Mouse (Mus musculus) left cerebral cortex, adult 2 months (tissue): ENCODE measurements around the gene Eps15l1. TPM values are rescaled to one million over a fixed set of nuclear protein-coding genes. Genes with fewer than 3 reads are reported as not detected.
A peak's percentile ranks its signal among the peaks of the same experiment; 100 is the strongest.

Source experiments
- DNase-seq, 2 experiments: peaks; one replicate each; pipeline ENCODE4 v3.0.0; 2021 to 2022; ENCODE audit warnings: low spot score in 2 of 2, mixed read lengths in 1 of 2; ENCODE audit errors: extremely low spot score in 1 of 2
- H3K27ac ChIP-seq: fragments of 200-600 bp; 2 replicates; pipeline ENCODE4 v1.8.1; 2022
- H3K4me3 ChIP-seq: fragments of 200-600 bp; 2 replicates; pipeline ENCODE4 v1.8.1; 2022
- CTCF ChIP-seq: fragments of 200-600 bp; IDR thresholded peaks from 2 replicates; pipeline ENCODE4 v1.8.1; 2022; ENCODE audit warnings: antibody characterized with exemption, mild to moderate bottlenecking, moderate library complexity
- intact Hi-C: fragments of 180-260 bp; cut with DNase I; formaldehyde crosslinking; loops from one replicate; pipeline ENCODE4 v1.15.1; 2025
- total RNA-seq, 2 experiments: library from RNA; stranded (reverse); gene quantifications; 2 replicates each; pipeline ENCODE4 v1.2.3; 2021

Gene Eps15l1
- total RNA-seq, 2 experiments from 2014 or later, result 66.4 to 73.0 TPM

- Histone ChIP-seq H3K27ac (no peak overlapping the region; the same call in 1 of the 2 replicates), H3K4me3 (no peak overlapping the region)
- no peak for DNase-seq
- intact Hi-C loops, result no loop called here
- TF ChIP-seq CTCF, result no peak
Measured at GRCm38 (mm10) chr8:72363457-72363856, 57.8 kb downstream of the Eps15l1 start.

GRCm38 (mm10) chr8:72362754-72363153, 58.5 kb downstream of the Eps15l1 start:
- H3K4me3 ChIP-seq, result no peak overlapping the region
- TF ChIP-seq CTCF, result no peak
- intact Hi-C loops, result no loop called here
- peak overlapping the region; percentile 37; the same call in 1 of the 2 replicates for H3K27ac ChIP-seq
- no peak for DNase-seq

- no peak overlapping the region for H3K4me3 ChIP-seq
- no peak for TF ChIP-seq CTCF
- intact Hi-C loops, result no loop called here
- DNase-seq, result no peak
- H3K27ac ChIP-seq, result no peak overlapping the region
Measured at GRCm38 (mm10) chr8:72360162-72360561, 61.1 kb downstream of the Eps15l1 start.

GRCm38 (mm10) chr8:72356593-72356992, 64.7 kb downstream of the Eps15l1 start:
- H3K4me3 ChIP-seq, result no peak overlapping the region
- TF ChIP-seq CTCF, result no peak
- H3K27ac ChIP-seq, result no peak overlapping the region
- DNase-seq, result no peak
- intact Hi-C loops, result no loop called here

GRCm38 (mm10) chr8:72354272-72354671, 67.0 kb downstream of the Eps15l1 start:
- DNase-seq, result peak in 1 of 2 experiments; percentile 32
- Histone ChIP-seq H3K27ac (peak overlapping the region; percentile 53), H3K4me3 (no peak overlapping the region)
- TF ChIP-seq CTCF, result no peak
- intact Hi-C loops, result no loop called here

GRCm38 (mm10) chr8:72353700-72354045, 67.6 kb downstream of the Eps15l1 start:
- no peak for TF ChIP-seq CTCF
- no peak for DNase-seq
- intact Hi-C loops, result no loop called here
- Histone ChIP-seq H3K27ac (peak overlapping the region; percentile 45), H3K4me3 (no peak overlapping the region)

GRCm38 (mm10) chr8:72352951-72353699, 68.1 kb downstream of the Eps15l1 start:
- Histone ChIP-seq H3K27ac (peak overlapping the region; percentile 45; the same call in 1 of the 2 replicates), H3K4me3 (no peak overlapping the region)
- DNase-seq, result no peak
- TF ChIP-seq CTCF, result no peak
- intact Hi-C loops, result no loop called here

- no peak overlapping the region for H3K27ac ChIP-seq
- no peak for TF ChIP-seq CTCF
- intact Hi-C loops, result no loop called here
- H3K4me3 ChIP-seq, result no peak overlapping the region
- DNase-seq, result no peak
Measured at GRCm38 (mm10) chr8:72351405-72352005, 69.8 kb downstream of the Eps15l1 start.

- no peak for TF ChIP-seq CTCF
- no peak for DNase-seq
- Histone ChIP-seq H3K27ac (no peak overlapping the region), H3K4me3 (no peak overlapping the region)
- intact Hi-C loops, result no loop called here
Measured at GRCm38 (mm10) chr8:72350727-72351126, 70.5 kb downstream of the Eps15l1 start.

GRCm38 (mm10) chr8:72349838-72350237, 71.4 kb downstream of the Eps15l1 start:
- Histone ChIP-seq H3K27ac (peak overlapping the region; percentile 53), H3K4me3 (no peak overlapping the region)
- TF ChIP-seq CTCF, result no peak
- DNase-seq, result no peak
- intact Hi-C loops, result no loop called here

GRCm38 (mm10) chr8:72348956-72349355, 72.3 kb downstream of the Eps15l1 start:
- DNase-seq, result no peak
- Histone ChIP-seq H3K4me3 (no peak overlapping the region), H3K27ac (no peak overlapping the region)
- no peak for TF ChIP-seq CTCF
- intact Hi-C loops, result no loop called here

GRCm38 (mm10) chr8:72348114-72348513, 73.1 kb downstream of the Eps15l1 start:
- intact Hi-C loops, result no loop called here
- H3K4me3 ChIP-seq, result no peak overlapping the region
- TF ChIP-seq CTCF, result no peak
- H3K27ac ChIP-seq, result no peak overlapping the region
- DNase-seq, result no peak

GRCm38 (mm10) chr8:72347553-72347952, 73.7 kb downstream of the Eps15l1 start:
- H3K27ac ChIP-seq, result no peak overlapping the region
- DNase-seq, result no peak
- TF ChIP-seq CTCF, result no peak
- H3K4me3 ChIP-seq, result no peak overlapping the region
- intact Hi-C loops, result no loop called here
